Mouse (Mus musculus) layer of hippocampus, adult 9-11 months (tissue): ENCODE measurements around the gene Slc25a12.

Experiments
- DNase-seq: peaks from one replicate; pipeline ENCODE4 v3.0.0; 2022

Gene Slc25a12

GRCm38 (mm10) chr2:71244807-71245206, 122.7 kb downstream of the Slc25a12 start:
- DNase-seq, result no peak

DNA sequence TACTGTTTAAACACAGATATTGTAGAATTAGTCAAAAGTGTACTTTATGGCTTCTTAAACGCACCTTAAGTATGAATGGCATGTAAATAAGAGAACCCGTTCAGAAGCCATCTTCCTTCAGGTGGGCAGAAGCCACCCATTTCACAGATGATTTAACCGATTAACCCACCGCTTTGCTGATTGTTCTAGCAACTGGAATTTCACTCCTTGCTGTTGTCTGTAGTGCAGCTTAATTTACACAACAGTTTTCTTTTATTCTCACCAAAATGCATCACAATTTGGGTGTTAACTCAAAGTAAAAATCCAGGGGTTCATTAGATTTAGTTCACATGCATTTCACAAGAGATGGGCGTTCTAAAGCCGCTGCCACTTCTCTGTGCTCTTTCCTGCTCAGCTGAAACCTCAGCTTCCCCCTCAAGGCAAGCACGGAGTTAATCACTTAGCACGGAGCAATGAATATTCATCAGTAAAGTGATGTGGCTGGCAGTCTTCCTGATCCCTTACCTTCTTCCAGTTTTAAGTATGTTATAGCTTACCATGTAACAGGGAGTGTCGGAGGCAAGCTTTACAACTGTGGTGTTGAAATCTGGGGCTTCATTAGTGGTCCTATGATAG, 124.4 kb downstream of the Slc25a12 start:
- DNase-seq, result no peak

GRCm38 (mm10) chr2:71242180-71242579, 125.4 kb downstream of the Slc25a12 start:
- DNase-seq, result no peak

DNA sequence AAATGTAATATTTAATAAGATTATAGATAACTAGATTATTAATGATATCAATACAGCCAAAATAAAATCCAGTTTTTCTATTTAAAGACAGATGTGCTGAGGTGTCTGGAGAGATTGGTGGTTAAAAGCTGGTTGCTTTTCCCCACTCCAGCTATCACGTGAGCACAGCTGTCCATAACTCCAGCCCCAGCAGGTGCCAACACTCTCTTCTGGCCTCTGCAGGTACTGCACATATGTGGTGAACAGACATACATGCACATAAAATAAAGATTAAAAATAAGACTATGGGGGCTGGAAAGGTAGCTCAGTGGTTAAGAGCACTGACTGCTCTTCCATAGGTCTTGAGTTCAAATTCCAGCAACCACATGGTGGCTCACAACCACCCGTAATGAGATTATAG, 126.0 kb downstream of the Slc25a12 start:
- no peak for DNase-seq

DNA sequence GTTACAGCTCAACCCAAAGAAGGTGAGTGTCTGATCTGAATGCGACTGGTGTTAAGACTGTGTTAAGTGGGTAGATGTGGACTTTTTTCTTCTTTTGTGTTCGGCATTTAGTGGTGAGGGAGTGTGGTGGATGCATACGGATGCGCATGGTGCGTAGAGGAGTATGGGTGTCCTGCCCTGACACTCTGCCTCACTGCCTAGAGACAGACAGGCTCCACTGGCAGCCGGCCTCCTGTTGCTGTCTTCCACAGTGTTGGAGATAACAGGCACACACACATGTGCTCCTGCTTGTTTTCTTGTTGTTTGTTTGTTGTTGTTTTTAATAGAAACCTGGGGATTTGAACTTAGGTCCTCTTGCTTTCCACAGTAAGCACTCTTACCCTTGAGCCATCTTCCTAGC, 131.5 kb downstream of the Slc25a12 start:
- no peak for DNase-seq

DNA sequence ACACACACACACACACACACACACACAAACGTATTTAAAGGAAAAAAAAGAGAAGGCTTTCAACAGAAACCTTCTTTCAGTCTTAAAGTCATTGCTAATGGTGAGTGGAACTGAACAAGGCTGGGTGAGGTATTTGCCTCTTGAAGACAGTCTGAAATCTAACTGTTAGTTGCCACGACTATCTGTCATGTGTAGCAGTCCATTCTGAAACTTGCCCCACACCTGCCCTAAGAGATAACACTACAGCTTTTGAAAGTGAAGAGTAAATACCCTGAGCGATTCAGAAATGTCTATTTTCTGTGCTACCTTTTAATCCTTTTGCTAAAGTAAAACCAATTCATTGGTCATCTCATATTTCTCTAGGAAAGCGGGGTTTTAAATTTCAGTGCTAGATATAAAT, 132.1 kb downstream of the Slc25a12 start:
- DNase-seq, result no peak

DNA sequence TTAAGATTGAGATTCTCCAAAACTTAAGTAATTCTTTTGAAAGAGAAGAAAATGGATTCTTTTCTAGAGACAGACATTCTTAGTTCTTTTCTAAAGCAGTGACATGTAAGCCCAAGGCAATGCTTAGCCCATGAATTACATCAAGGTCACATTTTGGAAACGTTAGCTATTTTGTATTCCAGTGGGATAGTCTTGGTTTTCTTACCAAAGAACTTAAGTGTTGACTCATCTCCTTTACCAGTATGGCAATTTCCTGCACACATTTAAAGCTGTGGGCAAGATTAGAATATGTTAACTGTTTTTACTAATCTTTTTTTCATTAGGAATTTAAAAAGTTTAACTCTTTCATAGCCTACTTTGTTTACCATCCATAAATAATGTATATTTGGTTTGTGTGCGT, 134.6 kb downstream of the Slc25a12 start:
- no peak for DNase-seq

- no peak for DNase-seq
These were observed 135.6 kb downstream of the Slc25a12 start for GRCm38 (mm10) chr2:71231951-71232350.

DNA sequence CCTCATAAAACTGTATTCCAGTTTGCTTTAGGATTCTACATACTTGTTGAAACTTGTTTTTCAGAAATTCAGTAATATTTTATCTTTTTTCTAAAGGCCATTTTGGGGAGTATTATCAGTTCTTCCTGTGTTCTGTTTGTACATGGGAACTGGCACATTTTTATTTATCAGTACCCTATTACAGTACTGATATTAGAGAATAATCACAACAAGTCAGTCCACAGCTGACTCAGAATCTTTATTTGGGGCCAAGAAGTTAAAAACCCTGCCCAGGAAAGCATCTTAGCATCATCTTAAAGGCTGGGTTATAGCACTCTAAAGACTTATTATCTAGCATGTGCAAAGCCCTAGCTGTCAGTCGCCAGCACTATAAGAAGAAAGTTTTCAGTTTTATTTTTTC, 137.9 kb downstream of the Slc25a12 start:
- no peak for DNase-seq

GRCm38 (mm10) chr2:71227398-71227797, 140.2 kb downstream of the Slc25a12 start:
- DNase-seq, result no peak
